Mouse (Mus musculus) liver, adult 2 months (tissue): ENCODE measurements around the gene C87436.

Source experiments
- CTCF ChIP-seq: fragments of 200-500 bp; IDR thresholded peaks from 2 replicates; pipeline ENCODE4 v1.5.1; 2011; ENCODE audit warnings: low read depth, low read length, control low read depth
- POLR2A ChIP-seq: fragments of 200-500 bp; IDR thresholded peaks from 2 replicates; pipeline ENCODE4 v1.6.1; 2011; ENCODE audit warnings: low read length, control low read depth; ENCODE audit not compliant: insufficient read depth; ENCODE audit errors: extremely low read depth

DNA sequence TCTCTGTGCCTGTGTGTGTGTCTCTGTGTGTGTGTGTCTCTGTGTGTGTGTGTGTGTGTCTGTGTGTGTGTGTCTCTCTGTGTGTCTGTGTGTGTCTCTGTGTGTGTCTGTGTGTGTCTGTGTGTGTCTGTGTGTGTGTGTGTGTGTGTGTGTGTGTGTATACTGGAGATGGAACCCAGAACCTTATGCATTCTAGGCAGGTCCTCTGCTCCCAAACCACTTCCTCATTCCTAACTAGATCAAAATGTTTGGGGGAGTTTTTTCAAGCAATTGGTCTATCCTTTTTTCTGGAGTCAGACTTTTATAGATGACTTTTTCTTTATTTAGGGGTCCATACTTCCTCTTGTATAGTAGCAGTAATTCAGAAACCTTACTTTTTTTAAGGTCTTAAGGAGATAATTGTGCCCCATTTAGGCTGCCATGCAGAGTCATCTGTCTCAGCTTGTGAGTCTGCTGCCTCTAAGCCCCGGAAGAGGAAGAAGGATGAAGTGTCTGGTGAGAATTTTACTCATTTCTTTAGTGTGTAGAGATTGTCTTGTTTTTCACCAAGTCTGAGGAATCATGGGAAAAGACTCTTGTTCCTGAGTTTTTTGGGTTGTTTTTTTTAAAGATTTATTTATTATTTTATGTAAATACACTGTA lies 8.9 kb downstream of the C87436 start:
- no peak for TF ChIP-seq CTCF
- TF ChIP-seq POLR2A = no peak
